35 mouse cellular contexts compared by ENCODE assay signal in genomic region chr14:93385090-93385489, GRCm38 (mm10).
DNase-seq lines count a peak whose midpoint lies in the region; ATAC-seq and TF ChIP-seq lines count a peak whose summit lies in the region.
"Had no signal": no experiment of that assay in that cellular context is flagged by ENCODE, and none has a peak within 500 bp of the region (broad histone marks: within the 10 kb centered on the region; RNA-seq: fewer than 3 reads in every experiment).

No protein-coding gene starts in this region.

- 85% methylated on average over 2 of the region's 2 CpGs for WGBS in midbrain, postnatal 0 days
- 90% methylated on average over 2 of the region's 2 CpGs for WGBS in midbrain, embryonic 11.5 days

- H3K27ac ChIP-seq in midbrain, postnatal 0 days (ENCODE audit: low read depth, low read length): no peak overlapping the region
- no peak overlapping the region for H3K27ac ChIP-seq in midbrain, embryonic 11.5 days (ENCODE audit: low read depth, low read length)
- H3K27ac ChIP-seq: embryonic facial prominence, embryonic 13.5 days; gastrocnemius, adult 2 months; hindbrain, embryonic 14.5 days; kidney, embryonic 15.5 days; limb, embryonic 10.5 days; limb, embryonic 15.5 days; liver, embryonic 13.5 days; midbrain, embryonic 10.5 days; neural tube, embryonic 12.5 days; stomach, postnatal 0 days had no signal

- peak; percentile 72 to 80 for DNase-seq in cerebellum, postnatal 14 days
- no peak for DNase-seq in frontal cortex, postnatal 14 days (ENCODE audit: low spot score in 2 of 2)
- peak; percentile 80 for DNase-seq in midbrain, postnatal 0 days (ENCODE audit: low spot score)
- no peak for DNase-seq in midbrain, embryonic 11.5 days (ENCODE audit: low spot score, missing footprints)
- no peak for DNase-seq in heart, postnatal 4 days
- DNase-seq: adrenal gland, postnatal 14 days; embryo, embryonic 11 days; gastrocnemius, adult 2 months; gastrocnemius, postnatal 36 days; heart, adult 18-20 months; heart, postnatal 36 days; kidney, adult 18-20 months; kidney, postnatal 25 days; liver, embryonic 13.5 days; lung, adult 18-20 months; lung, postnatal 10 days; right cerebral cortex, postnatal 4 days; thymus, adult 18-20 months; thymus, postnatal 36 days had no signal

- H3K9me3 ChIP-seq in midbrain, postnatal 0 days (ENCODE audit: low read length): no peaks in the 10 kb centered on the region
- no peaks in the 10 kb centered on the region for H3K9me3 ChIP-seq in midbrain, embryonic 11.5 days (ENCODE audit: control insufficient read depth, low read length)
- H3K9me3 ChIP-seq: embryonic facial prominence, embryonic 13.5 days; kidney, embryonic 15.5 days; limb, embryonic 10.5 days; limb, embryonic 15.5 days; liver, embryonic 13.5 days; midbrain, embryonic 10.5 days; neural tube, embryonic 12.5 days had no signal

- ATAC-seq in cerebellum, adult (ENCODE audit: insufficient number of reproducible peaks, low FRiP score, low TSS enrichment): no peak
- ATAC-seq in frontal cortex, adult (ENCODE audit: low TSS enrichment): peak; percentile 20; the same call in 1 of the 2 replicates
- no peak for ATAC-seq in midbrain, postnatal 0 days (ENCODE audit: low FRiP score)
- ATAC-seq in midbrain, embryonic 11.5 days (ENCODE audit: low FRiP score): no peak
- ATAC-seq: CD4-positive, CD25-positive, alpha-beta regulatory T cell, adult 4 months; inflammation-experienced regulatory T-cells, adult 6 months; midbrain, embryonic 16.5 days had no signal

- TF ChIP-seq CTCF in midbrain, postnatal 0 days (IDR thresholded peaks at IDR 0.05): no peak

- no peak overlapping the region for H3K4me2 ChIP-seq in midbrain, postnatal 0 days (ENCODE audit: low read depth, low read length, poor library complexity, severe bottlenecking)
- H3K4me2 ChIP-seq in midbrain, embryonic 11.5 days: no peak overlapping the region
- H3K4me2 ChIP-seq: embryonic facial prominence, embryonic 13.5 days; heart, embryonic 11.5 days; hindbrain, embryonic 14.5 days; kidney, embryonic 15.5 days; limb, embryonic 15.5 days; liver, embryonic 13.5 days; neural tube, embryonic 12.5 days had no signal

- no peaks in the 10 kb centered on the region for H3K27me3 ChIP-seq in midbrain, postnatal 0 days (ENCODE audit: insufficient read depth, low read length)
- H3K27me3 ChIP-seq in midbrain, embryonic 11.5 days (ENCODE audit: control insufficient read depth, insufficient read depth, low read length): no peaks in the 10 kb centered on the region
- H3K27me3 ChIP-seq: embryonic facial prominence, embryonic 13.5 days; kidney, embryonic 15.5 days; limb, embryonic 15.5 days; liver, embryonic 13.5 days; neural tube, embryonic 12.5 days had no signal

- no peak overlapping the region for H3K4me3 ChIP-seq in midbrain, postnatal 0 days (ENCODE audit: low read depth, low read length)
- no peak overlapping the region for H3K4me3 ChIP-seq in midbrain, embryonic 11.5 days (ENCODE audit: low read depth, low read length)
- H3K4me3 ChIP-seq: embryonic facial prominence, embryonic 13.5 days; erythroblast, embryonic 14.5 days; gastrocnemius, adult 2 months; kidney, embryonic 15.5 days; limb, embryonic 10.5 days; limb, embryonic 15.5 days; liver, embryonic 13.5 days; midbrain, embryonic 10.5 days; myocyte; neural tube, embryonic 12.5 days had no signal

- H3K4me1 ChIP-seq in midbrain, postnatal 0 days (ENCODE audit: insufficient read depth, low read length): no peaks in the 10 kb centered on the region
- no peaks in the 10 kb centered on the region for H3K4me1 ChIP-seq in midbrain, embryonic 11.5 days (ENCODE audit: control insufficient read depth, insufficient read depth, low read length)
- H3K4me1 ChIP-seq: embryonic facial prominence, embryonic 13.5 days; kidney, embryonic 15.5 days; limb, embryonic 10.5 days; limb, embryonic 15.5 days; liver, embryonic 13.5 days; midbrain, embryonic 10.5 days; neural tube, embryonic 12.5 days had no signal

- H3K9ac ChIP-seq in midbrain, postnatal 0 days (replicated peaks; ENCODE audit: low read length, poor library complexity, severe bottlenecking): no peak overlapping the region
- no peak overlapping the region for H3K9ac ChIP-seq in midbrain, embryonic 11.5 days (ENCODE audit: low read length)
- H3K9ac ChIP-seq: embryonic facial prominence, embryonic 13.5 days; hindbrain, embryonic 14.5 days; kidney, embryonic 15.5 days; limb, embryonic 15.5 days; liver, embryonic 13.5 days; neural tube, embryonic 12.5 days had no signal

- H3K36me3 ChIP-seq in midbrain, postnatal 0 days (ENCODE audit: insufficient read depth, low read length): no peaks in the 10 kb centered on the region
- H3K36me3 ChIP-seq in midbrain, embryonic 11.5 days (ENCODE audit: control insufficient read depth, insufficient read depth, low read length): no peaks in the 10 kb centered on the region
- H3K36me3 ChIP-seq: embryonic facial prominence, embryonic 13.5 days; kidney, embryonic 15.5 days; limb, embryonic 10.5 days; limb, embryonic 15.5 days; liver, embryonic 13.5 days; midbrain, embryonic 10.5 days; neural tube, embryonic 12.5 days had no signal

Comparison
In these comparisons a context has a peak if more than half of its experiments do, and no peak if none do; other contexts are left out.
1. DNase-seq: peak in cerebellum, postnatal 14 days (2 of 2) and midbrain, postnatal 0 days (single experiment); none in frontal cortex, postnatal 14 days (0 of 2), midbrain, embryonic 11.5 days (single experiment) and heart, postnatal 4 days (single experiment).